Mouse (Mus musculus): ENCODE results near the gene Tlk1.

Tlk1 gene

GRCm38 (mm10) chr2:70825371-70826051 is at the start of gene Tlk1:
Gene Tlk1 (minus strand): TSS chr2:70825728.
- no peak for DNase-seq (ENCODE audit: extremely low read depth, low read depth)

DNA sequence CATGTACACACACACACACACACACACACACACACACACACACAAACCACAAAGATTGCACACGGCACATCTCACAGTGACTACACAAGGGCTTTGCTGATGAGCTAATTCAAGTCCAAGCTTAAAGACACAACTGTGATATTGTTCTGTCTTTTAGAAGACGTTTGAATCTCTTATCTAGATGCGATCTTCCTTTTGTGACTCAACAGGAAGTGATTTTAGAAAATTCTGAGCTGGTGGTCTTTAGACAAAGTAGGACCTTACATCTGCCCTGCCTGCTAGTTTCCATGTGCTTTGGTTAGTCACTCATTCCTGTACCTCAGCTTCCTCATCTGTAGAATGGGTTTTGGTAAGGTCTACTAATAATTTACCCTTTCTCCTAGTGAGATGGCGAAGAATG is 49.6 kb upstream of the Tlk1 start:
- DNase-seq (ENCODE audit: extremely low read depth, low read depth), result no peak

- no peak for DNase-seq (ENCODE audit: extremely low read depth, low read depth)
Measured at GRCm38 (mm10) chr2:70873168-70873567, 47.6 kb upstream of the Tlk1 start.

DNA sequence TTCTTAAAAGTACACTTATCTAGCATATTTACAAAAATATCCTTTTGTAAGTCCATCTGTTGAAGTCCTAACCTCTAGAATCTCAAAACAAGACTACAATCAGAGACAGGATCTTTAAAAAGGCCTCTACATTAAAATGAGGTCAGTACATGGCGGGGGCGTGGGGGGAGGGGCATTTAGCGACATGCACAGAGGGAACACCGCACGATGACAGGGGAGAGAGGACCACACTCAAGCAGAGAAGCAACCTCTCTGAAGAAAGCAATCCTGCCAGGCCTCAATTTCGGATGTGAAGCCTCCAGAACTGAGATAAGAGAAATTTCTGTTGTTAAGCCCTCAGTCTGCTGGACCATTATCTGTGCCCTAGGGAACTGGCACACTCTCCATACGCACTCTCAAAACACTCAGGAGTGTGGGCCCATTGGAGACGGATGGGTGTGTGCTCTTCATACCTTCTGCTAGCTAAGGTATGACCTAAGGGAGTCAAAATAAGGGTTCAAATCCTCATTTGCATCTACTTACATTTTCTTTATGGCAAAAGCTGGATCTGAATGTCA is 46.0 kb upstream of the Tlk1 start:
- no peak for DNase-seq (ENCODE audit: extremely low read depth, low read depth)

DNA sequence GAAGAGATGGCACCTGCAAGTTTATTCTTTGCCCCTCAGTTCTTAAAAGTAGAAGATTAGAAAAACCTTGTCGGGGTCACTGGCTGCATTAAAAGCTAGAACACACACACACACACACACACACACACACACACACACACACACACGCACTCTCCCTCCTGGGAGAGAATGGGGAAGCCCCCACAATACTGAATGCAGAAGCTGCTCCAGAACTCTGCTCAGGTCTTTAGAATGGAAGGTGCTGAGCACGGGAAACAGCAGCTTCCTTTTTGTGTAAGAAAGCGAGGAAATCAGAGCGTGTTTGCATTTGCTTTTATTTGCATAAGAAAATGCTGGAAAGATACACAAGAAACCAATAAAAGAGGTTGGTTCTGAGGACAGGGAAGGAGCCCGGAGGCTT is 45.3 kb upstream of the Tlk1 start:
- no peak for DNase-seq (ENCODE audit: extremely low read depth, low read depth)

GRCm38 (mm10) chr2:70869116-70869515 is 43.6 kb upstream of the Tlk1 start:
- DNase-seq (ENCODE audit: extremely low read depth, low read depth), result no peak

DNA sequence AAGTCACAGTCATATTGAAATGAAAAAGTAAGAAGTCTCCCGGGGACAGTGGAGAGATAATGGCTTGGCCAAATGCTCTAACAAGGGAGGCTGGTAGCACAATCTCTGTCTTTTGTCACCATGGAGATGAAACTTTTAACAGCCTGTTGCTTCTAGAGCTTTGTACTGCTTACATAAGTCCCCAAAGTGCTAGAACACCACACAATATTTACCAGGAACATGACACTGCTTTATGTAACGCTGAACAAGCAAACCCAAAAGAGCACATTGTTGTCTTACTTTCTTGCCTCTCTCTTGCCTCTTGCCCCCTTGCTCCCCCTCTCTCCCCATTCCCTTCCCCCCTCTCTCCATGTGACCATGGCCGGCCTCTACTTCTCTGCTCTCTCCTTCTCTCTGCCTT is 41.7 kb upstream of the Tlk1 start:
- no peak for DNase-seq (ENCODE audit: extremely low read depth, low read depth)

GRCm38 (mm10) chr2:70862881-70863280 is 37.4 kb upstream of the Tlk1 start:
- no peak for DNase-seq (ENCODE audit: extremely low read depth, low read depth)

GRCm38 (mm10) chr2:70859740-70860139 is 34.2 kb upstream of the Tlk1 start:
- DNase-seq (ENCODE audit: extremely low read depth, low read depth), result no peak

DNA sequence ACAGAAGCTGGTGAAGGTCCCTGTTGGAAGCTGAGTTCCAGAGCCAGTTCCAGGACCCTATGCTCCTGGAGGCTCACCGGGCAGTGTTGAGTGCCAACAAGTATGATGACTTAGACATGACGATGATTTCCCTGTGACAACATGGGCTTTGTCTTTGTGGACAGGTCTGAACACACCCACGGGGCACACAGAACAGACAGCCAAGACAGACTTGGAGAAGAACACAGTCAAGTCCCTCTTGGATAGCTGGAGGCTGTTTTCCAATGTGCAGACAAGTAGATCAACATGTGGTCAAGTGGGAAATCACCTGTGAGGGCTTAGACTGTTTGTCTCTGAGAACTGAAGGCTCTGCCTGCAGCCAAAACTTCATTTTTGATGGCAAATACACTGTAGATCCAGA is 31.4 kb upstream of the Tlk1 start:
- DNase-seq (ENCODE audit: extremely low read depth, low read depth), result no peak

DNA sequence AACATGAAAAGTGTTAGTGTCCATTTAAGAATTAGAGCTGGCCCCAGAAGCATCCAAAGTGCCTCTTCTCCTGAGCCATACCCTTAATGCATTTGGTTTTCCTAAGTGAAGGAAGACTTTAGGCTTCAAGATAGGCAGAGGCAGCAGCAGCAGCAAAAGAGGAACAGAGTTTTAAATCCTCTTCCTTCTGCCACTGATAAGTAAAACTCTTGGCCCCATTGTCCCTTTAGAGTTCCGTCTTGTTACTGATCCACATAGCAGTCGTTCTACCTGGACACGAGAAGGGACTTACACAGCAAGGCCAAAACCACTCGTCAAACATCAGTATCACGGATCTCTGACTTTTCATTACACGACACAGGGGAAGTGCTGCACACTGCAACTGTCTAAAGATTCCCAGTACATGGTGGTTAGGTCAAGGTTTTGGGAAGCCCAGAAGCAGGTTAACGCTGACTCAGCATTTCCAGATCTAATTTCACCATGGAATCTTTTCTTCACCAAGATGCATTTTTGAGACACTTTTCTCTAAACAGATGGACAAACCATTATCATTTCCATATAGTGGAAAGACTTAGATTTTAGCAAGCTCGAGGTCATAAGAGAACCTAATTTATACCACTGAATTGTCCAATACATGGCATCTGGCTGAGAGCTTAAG is 28.8 kb upstream of the Tlk1 start:
- DNase-seq (ENCODE audit: extremely low read depth, low read depth), result peak; percentile 53

GRCm38 (mm10) chr2:70853329-70853728 is 27.8 kb upstream of the Tlk1 start:
- DNase-seq (ENCODE audit: extremely low read depth, low read depth), result no peak

DNA sequence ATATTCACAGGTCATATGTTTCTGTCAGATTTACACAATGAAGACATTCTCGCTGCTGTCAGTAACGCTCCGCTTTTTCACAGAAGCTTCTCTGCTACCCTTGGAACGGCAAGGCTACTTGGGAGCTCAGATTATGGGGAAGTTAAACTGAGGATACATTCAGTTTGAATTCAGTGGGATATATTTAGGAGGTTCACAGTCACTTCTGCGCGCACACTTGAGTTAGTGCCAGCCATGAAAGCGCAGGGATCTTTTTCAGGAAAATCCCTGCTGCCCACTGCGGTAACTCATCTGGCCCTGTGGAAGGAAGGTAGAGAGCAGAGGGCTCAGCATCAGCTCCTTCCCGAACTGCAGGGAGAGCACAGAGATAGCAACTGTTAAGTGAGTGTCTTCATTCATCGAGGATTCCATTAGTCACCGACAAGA is 27.3 kb upstream of the Tlk1 start:
- no peak for DNase-seq (ENCODE audit: extremely low read depth, low read depth)

- no peak for DNase-seq (ENCODE audit: extremely low read depth, low read depth)
Measured at GRCm38 (mm10) chr2:70852186-70852795, 26.8 kb upstream of the Tlk1 start.

GRCm38 (mm10) chr2:70845871-70846270 is 20.3 kb upstream of the Tlk1 start:
- no peak for DNase-seq (ENCODE audit: extremely low read depth, low read depth)

DNA sequence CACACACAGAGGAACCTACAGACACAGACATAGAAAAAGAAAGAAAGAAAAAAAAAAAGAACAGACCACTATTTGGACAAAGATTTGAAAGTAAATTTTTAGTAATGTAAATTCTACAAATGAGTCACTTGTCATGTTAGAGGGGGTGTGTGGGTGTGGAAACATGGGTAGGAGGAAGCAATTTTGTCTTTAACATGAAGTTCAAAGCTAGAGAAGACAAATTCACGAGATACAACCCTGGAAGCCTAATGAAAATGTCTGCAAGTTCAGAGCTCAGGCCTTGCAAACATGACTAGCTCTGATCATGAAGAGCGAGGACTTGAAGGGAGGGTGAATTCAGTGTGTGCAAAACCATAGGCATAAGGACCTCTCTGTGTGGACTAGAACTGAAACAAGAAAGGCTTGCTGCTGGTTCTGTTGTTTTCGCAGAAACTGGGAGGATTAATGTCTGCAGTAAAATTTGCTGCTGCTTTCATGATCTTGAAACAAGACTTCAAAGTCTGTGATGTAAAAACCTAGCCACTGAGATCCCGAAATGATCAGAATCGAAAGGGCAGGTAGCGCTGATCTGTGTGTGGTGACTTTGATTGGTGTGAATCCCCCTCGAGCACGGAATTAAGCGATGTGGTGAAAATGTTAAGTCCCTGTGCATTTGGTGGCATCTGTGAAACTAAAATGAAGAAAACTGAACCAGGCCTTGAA is 19.3 kb upstream of the Tlk1 start:
- no peak for DNase-seq (ENCODE audit: extremely low read depth, low read depth)

- DNase-seq (ENCODE audit: extremely low read depth, low read depth), result no peak
Measured at GRCm38 (mm10) chr2:70842049-70842618, 16.6 kb upstream of the Tlk1 start.

DNA sequence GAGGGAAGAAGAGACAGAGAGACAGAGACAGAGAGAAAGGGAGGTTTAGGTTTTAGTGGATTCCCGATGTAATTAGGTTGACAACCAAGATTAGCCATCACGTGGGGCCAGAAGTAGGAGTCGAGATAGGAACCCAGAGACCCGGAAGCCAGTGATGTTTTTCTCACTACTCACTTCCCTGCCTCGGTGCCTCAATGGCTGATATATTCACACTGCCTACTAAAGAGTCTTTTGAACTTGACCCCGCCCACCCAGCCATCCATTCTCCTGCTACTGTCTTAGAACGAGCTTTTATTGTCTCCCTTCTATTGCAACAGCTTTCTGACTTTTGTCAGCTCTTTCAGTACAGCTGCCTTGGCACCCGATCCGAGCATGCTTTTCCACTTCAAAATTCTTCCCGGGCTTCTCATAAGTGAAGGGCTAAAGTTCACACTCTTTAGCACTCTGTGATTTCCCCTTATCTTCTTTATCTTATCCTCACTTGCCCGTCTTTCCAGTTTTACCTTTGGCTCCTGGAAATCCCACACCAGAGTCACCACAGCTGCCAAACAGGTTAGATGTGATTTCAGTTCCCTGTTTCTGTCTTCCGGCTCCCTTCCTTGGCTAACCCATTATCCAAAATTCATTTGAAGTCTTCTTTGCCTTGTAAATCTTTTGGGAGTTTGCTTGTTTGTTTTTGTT is 13.1 kb upstream of the Tlk1 start:
- DNase-seq (ENCODE audit: extremely low read depth, low read depth), result peak; percentile 51

- DNase-seq (ENCODE audit: extremely low read depth, low read depth), result no peak
Measured at GRCm38 (mm10) chr2:70836306-70836651, 10.8 kb upstream of the Tlk1 start.

- DNase-seq (ENCODE audit: extremely low read depth, low read depth), result no peak
Measured at GRCm38 (mm10) chr2:70835641-70836305, 10.2 kb upstream of the Tlk1 start.

Data from MEL-GATA-1-ER (cell line).